In the genomic region with DNA sequence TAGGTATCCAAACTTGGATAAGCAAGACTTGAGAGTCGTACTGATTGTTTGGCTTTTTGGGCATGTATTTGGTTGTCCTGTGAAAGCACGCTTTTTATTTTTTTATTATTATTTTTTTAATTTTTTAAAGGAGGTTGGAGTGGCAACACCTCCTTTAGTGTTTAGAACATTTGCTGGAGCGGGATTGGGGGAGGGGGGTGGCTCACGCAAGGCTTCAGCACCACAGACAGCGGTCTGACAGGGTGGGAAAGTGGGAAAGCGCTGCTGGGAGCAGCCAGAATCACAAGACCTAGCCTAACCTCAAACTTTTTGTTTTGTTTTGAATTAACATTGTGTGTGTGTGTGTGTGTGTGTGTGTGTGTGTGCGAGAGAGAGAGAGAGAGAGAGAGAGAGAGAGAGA, we compare ENCODE assay signal across 1 mouse cellular context.
TF ChIP-seq lines count a peak whose summit lies in the region.

No protein-coding gene starts in this region.

TF ChIP-seq in MEL, 35 proteins besides CTCF, POLR2A, EP300 and RAD21:
- TF ChIP-seq MAFK (IDR thresholded peaks at IDR 0.05; ENCODE audit: borderline replicate concordance, low read depth, low read length) (no peak), RCOR1 (IDR thresholded peaks at IDR 0.05; ENCODE audit: low read depth, low read length) (no peak), TCF12 (IDR thresholded peaks at IDR 0.05; ENCODE audit: low read depth, low read length) (no peak), ZMIZ1 (IDR thresholded peaks at IDR 0.05; ENCODE audit: low read depth, low read length) (no peak), UBTF (IDR thresholded peaks at IDR 0.05; ENCODE audit: borderline replicate concordance, insufficient read depth, low read depth, low read length) (no peak), MYB (IDR thresholded peaks at IDR 0.05; ENCODE audit: low read depth, low read length) (no peak), SMC3 (IDR thresholded peaks at IDR 0.05; ENCODE audit: low read depth, low read length) (peak; percentile 12; the same call in 1 of the 2 replicates), BHLHE40 (IDR thresholded peaks at IDR 0.05; ENCODE audit: borderline replicate concordance, low read depth, low read length) (no peak), ETS1 (IDR thresholded peaks at IDR 0.05; ENCODE audit: low read depth, low read length) (no peak), TBP (IDR thresholded peaks at IDR 0.05; ENCODE audit: low read depth, low read length) (no peak), SIN3A (IDR thresholded peaks at IDR 0.05; ENCODE audit: low read length) (peak; percentile 54; the same call in 1 of the 2 replicates)
